ENCODE assay signal across 16 mouse cellular contexts in genomic region chr5:116416208-116416607, GRCm38 (mm10). TPM values are rescaled to one million over a fixed set of nuclear protein-coding genes. Genes with fewer than 3 reads are reported as not detected.
DNase-seq lines count a peak whose midpoint lies in the region; ATAC-seq and TF ChIP-seq lines count a peak whose summit lies in the region.
"Had no signal": no experiment of that assay in that cellular context is flagged by ENCODE, and none has a peak within 500 bp of the region (broad histone marks: within the 10 kb centered on the region; RNA-seq: fewer than 3 reads in every experiment).

No protein-coding gene starts in this region.

- no peak overlapping the region for H3K9ac ChIP-seq in intestine, embryonic 14.5 days (ENCODE audit: low read length)
- H3K9ac ChIP-seq in intestine, embryonic 15.5 days, result no peak overlapping the region
- H3K9ac ChIP-seq in ES-Bruce4 (ENCODE audit: low read depth, poor library complexity, severe bottlenecking), result no peak overlapping the region
- H3K9ac ChIP-seq in embryonic facial prominence, embryonic 15.5 days, result no peak overlapping the region
- H3K9ac ChIP-seq: limb, embryonic 15.5 days; midbrain, embryonic 15.5 days; neural tube, embryonic 13.5 days had no signal

- TF ChIP-seq POLR2A in ES-Bruce4 (IDR thresholded peaks at IDR 0.05; ENCODE audit: insufficient read depth, low read length), result no peak

- peak overlapping the region; percentile 94 for H3K4me3 ChIP-seq in gastrocnemius, adult 2 months
- H3K4me3 ChIP-seq in intestine, embryonic 14.5 days (ENCODE audit: low read depth, low read length), result no peak overlapping the region
- H3K4me3 ChIP-seq in intestine, embryonic 15.5 days (replicated peaks), result no peak overlapping the region
- no peak overlapping the region for H3K4me3 ChIP-seq in ES-Bruce4 (ENCODE audit: low read depth, low read length)
- H3K4me3 ChIP-seq in embryonic facial prominence, embryonic 15.5 days (replicated peaks), result no peak overlapping the region
- H3K4me3 ChIP-seq: limb, embryonic 15.5 days; midbrain, embryonic 15.5 days; neural tube, embryonic 13.5 days had no signal

- no peak for TF ChIP-seq EP300 in ES-Bruce4 (IDR thresholded peaks at IDR 0.05; ENCODE audit: insufficient read depth, low read depth, low read length)

- no peak for TF ChIP-seq CTCF in gastrocnemius, adult 2 months (IDR thresholded peaks at IDR 0.05)
- no peak for TF ChIP-seq CTCF in ES-Bruce4 (IDR thresholded peaks at IDR 0.05; ENCODE audit: low read depth, low read length)

- H3K36me3 ChIP-seq in intestine, embryonic 14.5 days (ENCODE audit: control insufficient read depth, insufficient read depth, low read length), result no peaks in the 10 kb centered on the region; the same call in 1 of the 2 replicates
- H3K36me3 ChIP-seq in intestine, embryonic 15.5 days, result no peaks in the 10 kb centered on the region
- peaks cover 3% of the 10 kb centered on the region; the same call in 1 of the 2 replicates for H3K36me3 ChIP-seq in ES-Bruce4 (ENCODE audit: control insufficient read depth, insufficient read depth, low read length, poor library complexity, severe bottlenecking)
- H3K36me3 ChIP-seq in embryonic facial prominence, embryonic 15.5 days, result no peaks in the 10 kb centered on the region; the same call in 1 of the 2 replicates
- H3K36me3 ChIP-seq: G1E; midbrain, embryonic 15.5 days; neural tube, embryonic 13.5 days had no signal

- intact Hi-C loops in gastrocnemius, adult 2 months (cut with DNase I), result no loop called here

- H3K4me1 ChIP-seq in intestine, embryonic 14.5 days (replicated peaks; ENCODE audit: control insufficient read depth, insufficient read depth, low read length), result peaks cover 19% of the 10 kb centered on the region; the same call in 1 of the 2 replicates
- H3K4me1 ChIP-seq in intestine, embryonic 15.5 days (replicated peaks), result peaks cover 18% of the 10 kb centered on the region
- peaks cover 25% of the 10 kb centered on the region for H3K4me1 ChIP-seq in ES-Bruce4 (ENCODE audit: control insufficient read depth, insufficient read depth, low read length)
- H3K4me1 ChIP-seq in embryonic facial prominence, embryonic 15.5 days, result peaks cover 12% of the 10 kb centered on the region

- no peak for ATAC-seq in intestine, embryonic 14.5 days (replicated peaks; ENCODE audit: low FRiP score, low TSS enrichment, low read depth)
- no peak; the same call in 1 of the 2 replicates for ATAC-seq in intestine, embryonic 15.5 days
- no peak for ATAC-seq in embryonic facial prominence, embryonic 15.5 days (ENCODE audit: insufficient number of reproducible peaks, low FRiP score, low TSS enrichment, low read depth)
- ATAC-seq: midbrain, embryonic 15.5 days had no signal

- peak overlapping the region; percentile 72; the same call in 1 of the 2 replicates for H3K27ac ChIP-seq in gastrocnemius, adult 2 months
- 0 out of 2 replicates have a peak overlapping the region, but pooled peaks have one; percentile 14 for H3K27ac ChIP-seq in intestine, embryonic 14.5 days (ENCODE audit: low read depth)
- no peak overlapping the region for H3K27ac ChIP-seq in intestine, embryonic 15.5 days
- peak overlapping the region; percentile 13; the same call in 1 of the 2 replicates for H3K27ac ChIP-seq in ES-Bruce4 (ENCODE audit: insufficient read depth, low read length)
- H3K27ac ChIP-seq in embryonic facial prominence, embryonic 15.5 days (replicated peaks), result no peak overlapping the region
- H3K27ac ChIP-seq: limb, embryonic 15.5 days; midbrain, embryonic 15.5 days; neural tube, embryonic 13.5 days had no signal

- no peaks in the 10 kb centered on the region for H3K27me3 ChIP-seq in intestine, embryonic 14.5 days (replicated peaks; ENCODE audit: control insufficient read depth, insufficient read depth, low read length)
- H3K27me3 ChIP-seq in intestine, embryonic 15.5 days (replicated peaks), result no peaks in the 10 kb centered on the region
- no peaks in the 10 kb centered on the region for H3K27me3 ChIP-seq in ES-Bruce4 (ENCODE audit: control insufficient read depth, insufficient read depth, low read length, poor library complexity, severe bottlenecking)
- H3K27me3 ChIP-seq in embryonic facial prominence, embryonic 15.5 days, result no peaks in the 10 kb centered on the region
- H3K27me3 ChIP-seq: limb, embryonic 15.5 days; midbrain, embryonic 15.5 days; neural tube, embryonic 13.5 days had no signal

- H3K4me2 ChIP-seq in intestine, embryonic 14.5 days (ENCODE audit: low read length), result no peak overlapping the region
- no peak overlapping the region for H3K4me2 ChIP-seq in intestine, embryonic 15.5 days (replicated peaks)
- 0 out of 2 replicates have a peak overlapping the region, but pooled peaks have one; percentile 8 for H3K4me2 ChIP-seq in embryonic facial prominence, embryonic 15.5 days (replicated peaks)
- H3K4me2 ChIP-seq: limb, embryonic 15.5 days; midbrain, embryonic 15.5 days; neural tube, embryonic 13.5 days had no signal

- no peaks in the 10 kb centered on the region for H3K9me3 ChIP-seq in intestine, embryonic 14.5 days (ENCODE audit: control insufficient read depth, low read length)
- no peaks in the 10 kb centered on the region for H3K9me3 ChIP-seq in intestine, embryonic 15.5 days
- no peaks in the 10 kb centered on the region for H3K9me3 ChIP-seq in ES-Bruce4 (replicated peaks; ENCODE audit: control insufficient read depth, insufficient read depth, low read length, poor library complexity, severe bottlenecking)
- H3K9me3 ChIP-seq in embryonic facial prominence, embryonic 15.5 days (replicated peaks), result no peaks in the 10 kb centered on the region
- H3K9me3 ChIP-seq: limb, embryonic 15.5 days; midbrain, embryonic 15.5 days; neural tube, embryonic 13.5 days had no signal

- 16% methylated on average over 5 of the region's 5 CpGs for WGBS in intestine, embryonic 14.5 days
- WGBS in intestine, embryonic 15.5 days, result 18% methylated on average over 5 of the region's 5 CpGs
- 21% methylated on average over 5 of the region's 5 CpGs for WGBS in embryonic facial prominence, embryonic 15.5 days

- peak; percentile 28 for DNase-seq in gastrocnemius, adult 2 months
- no peak for DNase-seq in gastrocnemius, adult 18-20 months (ENCODE audit: low spot score)
- no peak for DNase-seq in intestine, embryonic 14.5 days (ENCODE audit: low spot score)
- no peak for DNase-seq in natural killer cell, adult 2 months (ENCODE audit: low spot score in 2 of 2)
- no peak for DNase-seq in layer of hippocampus, adult 9-11 months
- DNase-seq: cerebellum, postnatal 36 days; lung, adult 2 months; right cerebral cortex, postnatal 4 days had no signal

RNA-seq across cellular contexts. Expression of gene Hspb8, which starts 6.5 kb away (rescaled TPM):
- total RNA-seq in gastrocnemius, adult 2 months (2021), result 100 to 1,000 TPM; 234 to 341 TPM
- 100 to 1,000 TPM; 232 to 400 TPM for total RNA-seq in gastrocnemius, adult 18-20 months (2021)
- 9.5 and 11.2 TPM in 2 replicates for polyA plus RNA-seq in intestine, embryonic 14.5 days (2014; fragmentation: Nextera tagmentation; extraction: Ambion mirVana)
- polyA plus RNA-seq in intestine, embryonic 15.5 days (2015; fragmentation: Nextera tagmentation; extraction: Ambion mirVana), result 11.4 and 12.1 TPM in 2 replicates
- 64.0 and 68.1 TPM in 2 replicates for polyA plus RNA-seq in ES-Bruce4 (2011; ENCODE audit: insufficient read depth, insufficient read length, low read depth, missing spikeins)
- polyA plus RNA-seq in embryonic facial prominence, embryonic 15.5 days (2015; fragmentation: Nextera tagmentation; extraction: Ambion mirVana), result 22.2 and 25.0 TPM in 2 replicates
- total RNA-seq: granulocyte monocyte progenitor cell, adult 5-6 weeks had no signal
- polyA plus RNA-seq: G1E had no signal

Comparison
In these comparisons a context has a peak if more than half of its experiments do, and no peak if none do; other contexts are left out.
1. H3K27ac ChIP-seq: peak in gastrocnemius, adult 2 months (single experiment), intestine, embryonic 14.5 days (single experiment) and ES-Bruce4 (single experiment); none in intestine, embryonic 15.5 days (single experiment) and embryonic facial prominence, embryonic 15.5 days (single experiment).